Mouse (Mus musculus): Measurements from ENCODE around the gene Arntl. TPM values are rescaled to one million over a fixed set of nuclear protein-coding genes. Genes with fewer than 3 reads are reported as not detected.

Gene Arntl
- polyA plus RNA-seq, 1 experiment from 2014 or later: 11.2 TPM

GRCm38 (mm10) chr7:113185056-113185455 is 22.2 kb upstream of the Arntl start:
- H3K4me1 ChIP-seq (ENCODE audit: control insufficient read depth, insufficient read depth, low read length): no peaks in the 10 kb centered on the region
- no peak for ATAC-seq (ENCODE audit: low FRiP score, low TSS enrichment)
- no peak overlapping the region for H3K4me3 ChIP-seq (ENCODE audit: low read length)
- H3K27me3 ChIP-seq (ENCODE audit: control insufficient read depth, insufficient read depth, low read length): no peaks in the 10 kb centered on the region
- H3K9me3 ChIP-seq (ENCODE audit: control insufficient read depth, low read length): no peaks in the 10 kb centered on the region
- H3K36me3 ChIP-seq (ENCODE audit: control insufficient read depth, insufficient read depth, low read length): no peaks in the 10 kb centered on the region
- no peak overlapping the region for H3K9ac ChIP-seq (ENCODE audit: low read depth, low read length)
- H3K4me2 ChIP-seq (replicated peaks; ENCODE audit: low read depth, low read length): no peak overlapping the region
- H3K27ac ChIP-seq (ENCODE audit: low read depth, low read length): no peak overlapping the region

- no peak overlapping the region for H3K27ac ChIP-seq (ENCODE audit: low read depth, low read length)
- no peaks in the 10 kb centered on the region for H3K27me3 ChIP-seq (ENCODE audit: control insufficient read depth, insufficient read depth, low read length)
- no peak for ATAC-seq (ENCODE audit: low FRiP score, low TSS enrichment)
- H3K4me1 ChIP-seq (ENCODE audit: control insufficient read depth, insufficient read depth, low read length): no peaks in the 10 kb centered on the region
- 36% methylated on average over 10 of the region's 10 CpGs for WGBS
- H3K36me3 ChIP-seq (ENCODE audit: control insufficient read depth, insufficient read depth, low read length): no peaks in the 10 kb centered on the region
- H3K9me3 ChIP-seq (ENCODE audit: control insufficient read depth, low read length): no peaks in the 10 kb centered on the region
- no peak overlapping the region for H3K4me3 ChIP-seq (ENCODE audit: low read length)
- H3K4me2 ChIP-seq (replicated peaks; ENCODE audit: low read depth, low read length): no peak overlapping the region
- H3K9ac ChIP-seq (ENCODE audit: low read depth, low read length): no peak overlapping the region
Observed at GRCm38 (mm10) chr7:113186041-113186800, 21.0 kb upstream of the Arntl start.

- H3K4me1 ChIP-seq (ENCODE audit: control insufficient read depth, insufficient read depth, low read length): peaks cover 2% of the 10 kb centered on the region; the same call in 1 of the 2 replicates
- no peaks in the 10 kb centered on the region for H3K27me3 ChIP-seq (ENCODE audit: control insufficient read depth, insufficient read depth, low read length)
- no peak overlapping the region for H3K4me3 ChIP-seq (ENCODE audit: low read length)
- no peak overlapping the region for H3K9ac ChIP-seq (ENCODE audit: low read depth, low read length)
- H3K27ac ChIP-seq (ENCODE audit: low read depth, low read length): no peak overlapping the region
- WGBS: 61% methylated on average over 2 of the region's 2 CpGs
- no peak for ATAC-seq (ENCODE audit: low FRiP score, low TSS enrichment)
- no peaks in the 10 kb centered on the region for H3K9me3 ChIP-seq (ENCODE audit: control insufficient read depth, low read length)
- no peak overlapping the region for H3K4me2 ChIP-seq (replicated peaks; ENCODE audit: low read depth, low read length)
- H3K36me3 ChIP-seq (ENCODE audit: control insufficient read depth, insufficient read depth, low read length): no peaks in the 10 kb centered on the region
Observed at GRCm38 (mm10) chr7:113188091-113188490, 19.2 kb upstream of the Arntl start.

- Histone ChIP-seq H3K4me2 (replicated peaks; ENCODE audit: low read depth, low read length) (no peak overlapping the region), H3K4me1 (ENCODE audit: control insufficient read depth, insufficient read depth, low read length) (peaks cover 2% of the 10 kb centered on the region; the same call in 1 of the 2 replicates), H3K9me3 (ENCODE audit: control insufficient read depth, low read length) (no peaks in the 10 kb centered on the region), H3K9ac (ENCODE audit: low read depth, low read length) (no peak overlapping the region), H3K27ac (ENCODE audit: low read depth, low read length) (no peak overlapping the region), H3K36me3 (ENCODE audit: control insufficient read depth, insufficient read depth, low read length) (no peaks in the 10 kb centered on the region), H3K4me3 (ENCODE audit: low read length) (no peak overlapping the region), H3K27me3 (ENCODE audit: control insufficient read depth, insufficient read depth, low read length) (no peaks in the 10 kb centered on the region)
- WGBS: 41% methylated on average over 9 of the region's 9 CpGs
- ATAC-seq (ENCODE audit: low FRiP score, low TSS enrichment): no peak
Observed at GRCm38 (mm10) chr7:113188566-113188965, 18.7 kb upstream of the Arntl start.

GRCm38 (mm10) chr7:113191787-113192186 is 15.5 kb upstream of the Arntl start:
- Histone ChIP-seq H3K4me1 (ENCODE audit: control insufficient read depth, insufficient read depth, low read length) (peaks cover 2% of the 10 kb centered on the region; the same call in 1 of the 2 replicates), H3K9ac (ENCODE audit: low read depth, low read length) (no peak overlapping the region), H3K27ac (ENCODE audit: low read depth, low read length) (no peak overlapping the region), H3K27me3 (ENCODE audit: control insufficient read depth, insufficient read depth, low read length) (no peaks in the 10 kb centered on the region), H3K4me2 (replicated peaks; ENCODE audit: low read depth, low read length) (no peak overlapping the region), H3K4me3 (ENCODE audit: low read length) (no peak overlapping the region), H3K9me3 (ENCODE audit: control insufficient read depth, low read length) (no peaks in the 10 kb centered on the region), H3K36me3 (ENCODE audit: control insufficient read depth, insufficient read depth, low read length) (no peaks in the 10 kb centered on the region)
- 65% methylated on average over 1 of the region's 1 CpGs for WGBS
- no peak for ATAC-seq (ENCODE audit: low FRiP score, low TSS enrichment)

- Histone ChIP-seq H3K4me2 (replicated peaks; ENCODE audit: low read depth, low read length) (no peak overlapping the region), H3K9ac (ENCODE audit: low read depth, low read length) (no peak overlapping the region), H3K36me3 (ENCODE audit: control insufficient read depth, insufficient read depth, low read length) (no peaks in the 10 kb centered on the region), H3K9me3 (ENCODE audit: control insufficient read depth, low read length) (no peaks in the 10 kb centered on the region), H3K4me3 (ENCODE audit: low read length) (no peak overlapping the region), H3K27ac (ENCODE audit: low read depth, low read length) (no peak overlapping the region), H3K4me1 (ENCODE audit: control insufficient read depth, insufficient read depth, low read length) (peaks cover 7% of the 10 kb centered on the region), H3K27me3 (ENCODE audit: control insufficient read depth, insufficient read depth, low read length) (no peaks in the 10 kb centered on the region)
- WGBS: 18% methylated on average over 8 of the region's 8 CpGs
- no peak for ATAC-seq (ENCODE audit: low FRiP score, low TSS enrichment)
Observed at GRCm38 (mm10) chr7:113192714-113193365, 14.4 kb upstream of the Arntl start.

GRCm38 (mm10) chr7:113193872-113194271 is 13.4 kb upstream of the Arntl start:
- H3K9ac ChIP-seq (ENCODE audit: low read depth, low read length): no peak overlapping the region
- no peaks in the 10 kb centered on the region for H3K36me3 ChIP-seq (ENCODE audit: control insufficient read depth, insufficient read depth, low read length)
- H3K4me2 ChIP-seq (replicated peaks; ENCODE audit: low read depth, low read length): no peak overlapping the region
- no peak overlapping the region for H3K4me3 ChIP-seq (ENCODE audit: low read length)
- H3K4me1 ChIP-seq (ENCODE audit: control insufficient read depth, insufficient read depth, low read length): peaks cover 7% of the 10 kb centered on the region
- H3K27ac ChIP-seq (ENCODE audit: low read depth, low read length): no peak overlapping the region
- H3K9me3 ChIP-seq (ENCODE audit: control insufficient read depth, low read length): no peaks in the 10 kb centered on the region
- no peak for ATAC-seq (ENCODE audit: low FRiP score, low TSS enrichment)
- H3K27me3 ChIP-seq (ENCODE audit: control insufficient read depth, insufficient read depth, low read length): no peaks in the 10 kb centered on the region

GRCm38 (mm10) chr7:113195271-113195670 is 12.0 kb upstream of the Arntl start:
- Histone ChIP-seq H3K27ac (ENCODE audit: low read depth, low read length) (no peak overlapping the region), H3K27me3 (ENCODE audit: control insufficient read depth, insufficient read depth, low read length) (no peaks in the 10 kb centered on the region), H3K9me3 (ENCODE audit: control insufficient read depth, low read length) (no peaks in the 10 kb centered on the region), H3K4me2 (replicated peaks; ENCODE audit: low read depth, low read length) (no peak overlapping the region), H3K9ac (ENCODE audit: low read depth, low read length) (no peak overlapping the region), H3K4me1 (ENCODE audit: control insufficient read depth, insufficient read depth, low read length) (peaks cover 7% of the 10 kb centered on the region), H3K36me3 (ENCODE audit: control insufficient read depth, insufficient read depth, low read length) (no peaks in the 10 kb centered on the region), H3K4me3 (ENCODE audit: low read length) (no peak overlapping the region)
- WGBS: 86% methylated on average over 2 of the region's 2 CpGs
- no peak for ATAC-seq (ENCODE audit: low FRiP score, low TSS enrichment)

- Histone ChIP-seq H3K36me3 (ENCODE audit: control insufficient read depth, insufficient read depth, low read length) (no peaks in the 10 kb centered on the region), H3K27ac (ENCODE audit: low read depth, low read length) (no peak overlapping the region), H3K4me1 (ENCODE audit: control insufficient read depth, insufficient read depth, low read length) (peaks cover 7% of the 10 kb centered on the region), H3K4me2 (replicated peaks; ENCODE audit: low read depth, low read length) (no peak overlapping the region), H3K9ac (ENCODE audit: low read depth, low read length) (no peak overlapping the region), H3K27me3 (ENCODE audit: control insufficient read depth, insufficient read depth, low read length) (no peaks in the 10 kb centered on the region), H3K4me3 (ENCODE audit: low read length) (no peak overlapping the region), H3K9me3 (ENCODE audit: control insufficient read depth, low read length) (no peaks in the 10 kb centered on the region)
- 92% methylated on average over 3 of the region's 3 CpGs for WGBS
- no peak for ATAC-seq (ENCODE audit: low FRiP score, low TSS enrichment)
Observed at GRCm38 (mm10) chr7:113196171-113196570, 11.1 kb upstream of the Arntl start.

Data from kidney, embryonic 14.5 days (tissue).